Mouse (Mus musculus): ENCODE results near the gene S100a4. TPM values are rescaled to one million over a fixed set of nuclear protein-coding genes. Genes with fewer than 3 reads are reported as not detected.
A peak's percentile ranks its signal among the peaks of the same experiment; 100 is the strongest.

Gene S100a4
- total RNA-seq, 2 experiments from 2014 or later, result 16.4 to 16.5 TPM

DNA sequence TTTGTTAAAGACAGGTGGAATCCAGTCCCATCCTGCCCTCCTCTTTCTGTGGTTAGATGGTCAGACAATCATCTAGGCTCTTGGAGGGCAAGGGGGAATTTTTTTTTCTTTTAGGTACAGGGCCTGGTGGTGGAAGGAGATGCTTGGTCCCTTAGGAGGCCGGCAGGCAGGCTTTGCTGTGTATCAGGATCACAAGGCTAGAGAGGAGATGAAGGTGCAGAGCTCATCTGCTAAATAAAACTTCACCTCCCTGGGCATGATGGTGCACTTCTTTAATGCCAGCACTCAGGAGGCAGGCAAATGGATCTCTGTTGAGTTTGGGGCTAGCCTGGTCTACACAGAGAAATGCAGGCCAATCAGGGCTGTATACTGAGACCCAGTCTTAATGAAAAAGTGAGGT, 12.3 kb downstream of the S100a4 start:
- intact Hi-C loops (cut with DNase I), result loop anchor here (2.0 kb wide), 2 partner anchors 29 to 91 kb away; no protein-coding TSS in a partner anchor
- DNase-seq, result no peak

DNA sequence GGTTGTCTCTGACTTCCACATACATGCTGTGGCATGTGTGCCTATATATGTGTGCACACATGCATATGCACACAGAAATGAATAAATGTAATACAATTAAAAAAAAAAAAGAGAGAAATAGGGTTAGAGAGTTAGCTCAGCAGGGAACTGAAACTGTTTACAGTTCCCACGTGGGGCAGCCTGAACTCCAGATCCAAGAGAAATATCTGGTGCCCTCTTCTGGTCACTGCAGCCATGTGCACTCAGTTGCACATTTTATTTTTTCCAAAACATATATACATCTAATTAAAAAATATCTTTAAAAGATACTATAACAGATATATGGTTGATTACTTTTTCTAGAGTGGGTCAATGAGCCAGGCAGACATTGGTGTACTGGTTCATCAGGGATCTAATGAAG, 14.0 kb downstream of the S100a4 start:
- intact Hi-C loops (cut with DNase I), result no loop called here
- DNase-seq, result no peak

DNA sequence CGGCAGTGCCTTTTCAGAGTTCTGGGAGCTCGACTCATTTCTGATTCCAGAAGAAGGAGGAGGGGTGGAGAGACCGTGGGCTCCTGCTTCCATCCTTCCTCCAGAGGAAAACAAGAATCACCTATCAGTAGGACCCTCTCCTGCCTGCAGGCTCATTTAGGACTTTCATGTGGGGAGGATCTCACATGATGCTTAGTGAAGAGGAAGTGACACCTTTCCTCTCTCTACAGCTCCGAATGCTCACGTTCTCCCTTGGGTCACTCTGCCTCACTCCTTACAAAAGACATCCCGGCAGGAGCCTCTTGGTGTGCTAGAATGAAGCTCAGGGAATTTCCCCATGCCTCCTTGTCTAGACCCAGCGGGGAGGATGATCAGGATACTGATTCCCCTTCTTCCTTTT, 18.0 kb downstream of the S100a4 start:
- intact Hi-C loops (cut with DNase I), result no loop called here
- DNase-seq, result no peak

DNA sequence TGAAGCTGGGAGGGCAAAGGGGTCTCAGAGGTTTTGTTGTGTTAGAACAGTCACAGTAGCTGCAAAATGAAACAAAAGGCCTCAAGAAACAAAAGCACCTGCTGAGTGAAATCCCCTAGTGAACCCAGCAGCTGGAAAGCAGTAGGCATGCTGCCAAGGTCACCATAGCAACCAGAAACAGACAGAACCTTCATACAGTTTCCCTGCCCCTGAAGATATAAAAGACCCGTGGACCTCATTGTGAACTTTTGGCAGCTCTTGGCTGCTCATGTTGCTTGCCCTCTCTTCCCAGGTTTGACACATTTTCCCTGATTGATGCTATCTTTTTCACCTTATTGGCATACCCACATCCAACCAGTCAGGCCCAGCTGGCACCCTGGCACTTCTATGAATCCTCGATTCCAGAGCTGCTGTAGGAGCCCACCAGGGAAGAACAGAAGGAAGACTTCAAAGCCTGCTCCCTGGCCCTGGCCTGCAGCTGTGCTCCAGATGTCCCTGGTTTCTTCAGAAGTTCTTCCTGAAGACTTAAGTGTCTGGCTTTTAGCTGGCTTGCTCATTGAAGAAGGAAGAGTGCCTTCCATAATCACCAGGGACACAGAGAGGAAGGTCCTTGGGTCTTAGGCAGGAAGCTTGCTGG, 20.0 kb downstream of the S100a4 start:
- intact Hi-C loops (cut with DNase I), result no loop called here
- DNase-seq, result no peak

DNA sequence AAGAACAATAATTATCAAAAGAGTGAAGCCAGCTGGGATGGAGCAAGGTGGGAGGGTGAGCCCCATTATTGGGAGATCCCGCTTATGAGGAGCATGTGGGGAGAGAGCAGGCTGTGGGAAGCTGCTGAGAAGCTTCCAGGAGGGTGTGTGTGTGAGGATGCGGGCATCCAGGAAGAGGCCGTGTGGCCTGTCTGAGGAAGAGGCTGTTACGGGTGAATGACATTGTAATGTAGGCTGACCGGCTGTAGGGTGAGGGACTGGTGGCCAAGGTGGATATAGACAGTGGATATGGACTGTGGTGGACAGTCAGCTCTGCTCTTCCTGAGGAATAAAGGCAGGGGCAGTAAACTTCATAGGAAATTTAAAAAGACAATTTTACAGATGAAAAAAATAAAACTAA, 21.9 kb downstream of the S100a4 start:
- intact Hi-C loops (cut with DNase I), result no loop called here
- DNase-seq, result no peak

DNA sequence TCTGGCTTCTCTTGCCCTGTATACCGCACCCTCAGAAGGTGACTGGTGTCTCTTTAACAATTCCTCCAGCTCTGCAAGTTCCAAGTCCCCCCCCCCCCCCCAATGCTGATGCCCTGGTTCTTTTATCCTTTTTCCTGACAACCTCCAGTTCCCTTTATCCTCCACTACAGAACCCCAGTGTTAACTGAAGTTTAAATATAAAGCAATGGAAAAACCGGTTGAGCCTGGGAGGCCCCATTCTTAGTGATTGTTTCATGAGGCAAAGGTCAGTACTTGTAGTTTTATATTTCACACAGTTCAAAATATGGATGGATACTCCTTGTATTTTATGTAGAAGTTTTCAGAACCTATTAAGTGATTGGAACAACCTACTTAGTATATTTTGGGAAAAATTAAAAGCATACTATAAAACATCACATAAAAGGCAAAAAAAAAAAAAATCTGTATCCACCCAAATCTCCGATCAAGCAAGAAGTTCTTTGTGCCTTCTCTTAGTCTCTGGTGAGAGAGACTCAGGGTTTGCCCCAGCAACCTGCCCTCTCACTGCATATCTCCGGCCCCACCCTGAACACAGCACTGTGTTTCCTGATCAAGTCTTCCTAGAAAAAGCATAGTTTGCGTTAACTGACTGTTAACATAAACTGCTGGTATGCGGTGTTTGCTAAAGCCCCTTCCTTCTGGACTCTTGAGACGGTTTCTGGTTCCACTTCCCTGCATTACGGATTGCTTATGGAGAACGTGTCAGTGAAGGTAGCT, 22.9 kb downstream of the S100a4 start:
- no peak for DNase-seq
- intact Hi-C loops (cut with DNase I), result no loop called here

DNA sequence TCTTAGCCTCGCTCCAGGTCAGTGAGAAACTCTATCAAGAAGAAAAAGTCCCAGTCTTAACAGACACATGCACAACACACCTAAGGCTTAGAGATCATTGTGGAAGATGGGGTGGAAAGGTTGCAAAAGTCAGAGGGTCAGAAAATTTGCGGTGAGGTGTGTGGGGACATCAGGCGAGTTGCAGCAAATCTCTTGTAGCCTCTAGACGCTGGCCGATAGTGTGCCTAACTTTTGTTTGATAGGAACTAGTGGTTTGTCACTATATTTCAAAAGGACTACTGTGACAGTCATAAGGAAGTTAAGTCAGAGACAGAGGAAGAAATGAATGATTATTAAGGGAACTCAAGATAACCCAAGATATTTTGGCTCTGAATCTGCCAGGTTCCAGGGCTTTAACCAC, 23.8 kb downstream of the S100a4 start:
- DNase-seq, result no peak

DNA sequence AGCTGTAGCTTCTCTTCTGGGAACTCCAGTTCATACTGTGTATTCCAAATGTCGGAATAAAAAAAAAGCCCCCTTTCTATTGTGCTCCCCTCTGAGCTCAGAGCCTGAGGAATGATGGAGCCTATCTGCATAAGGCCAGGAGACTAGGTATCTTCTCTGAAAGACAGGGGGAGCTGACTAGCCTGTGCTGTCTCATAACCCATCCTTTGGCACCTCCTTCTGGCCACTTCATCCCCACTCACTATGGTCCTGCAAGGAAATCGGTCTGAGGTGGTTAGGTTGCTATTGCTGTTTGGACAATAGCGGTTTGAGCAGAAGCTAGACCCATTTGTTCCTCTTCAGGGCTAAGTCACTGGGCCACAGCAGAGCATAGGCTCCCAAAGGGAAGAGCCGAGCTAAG, 24.2 kb downstream of the S100a4 start:
- no peak for DNase-seq
- intact Hi-C loops (cut with DNase I), result no loop called here

More for the DNA sequence above, 23.8 kb downstream of the S100a4 start:
- intact Hi-C loops (cut with DNase I), result no loop called here

DNA sequence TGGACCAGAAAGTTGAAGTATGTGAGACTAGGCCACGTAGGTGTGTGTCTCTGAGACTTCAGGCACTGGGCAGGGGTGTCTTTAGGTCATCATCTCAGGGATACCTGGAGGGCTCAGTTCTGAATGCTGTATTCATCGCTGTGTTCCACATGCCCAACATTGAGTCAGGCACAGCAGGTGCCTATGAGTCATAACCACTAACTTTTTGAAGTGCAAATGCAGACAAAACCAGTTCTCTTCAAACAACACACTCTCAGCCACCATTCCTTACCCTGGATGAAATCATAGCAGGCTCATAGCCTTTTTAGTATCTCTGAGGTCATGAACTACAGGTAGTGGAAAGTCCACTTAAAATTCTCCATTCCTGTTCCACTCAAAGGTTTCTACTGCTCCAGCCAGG, 25.7 kb downstream of the S100a4 start:
- intact Hi-C loops (cut with DNase I), result no loop called here
- no peak for DNase-seq

DNA sequence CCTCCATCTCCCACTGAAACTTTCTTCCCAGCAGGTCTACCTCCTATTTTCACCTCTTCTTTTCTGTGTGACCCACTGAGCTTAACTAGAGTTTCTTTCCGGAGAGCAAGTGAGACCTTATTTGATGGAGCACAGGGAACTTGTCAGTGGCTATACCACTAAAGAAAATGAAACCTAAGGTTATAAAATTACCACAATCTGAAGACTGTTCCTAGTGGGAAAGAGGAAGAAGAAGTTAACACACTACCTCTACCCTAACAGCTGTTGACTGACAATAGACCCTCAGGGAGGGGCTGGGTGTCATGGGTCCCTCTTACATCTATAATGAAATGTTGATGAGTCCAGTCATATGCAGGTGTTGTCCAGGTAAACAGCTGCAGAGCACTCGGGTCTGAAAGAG, 28.4 kb downstream of the S100a4 start:
- DNase-seq, result no peak
- intact Hi-C loops (cut with DNase I), result no loop called here

DNA sequence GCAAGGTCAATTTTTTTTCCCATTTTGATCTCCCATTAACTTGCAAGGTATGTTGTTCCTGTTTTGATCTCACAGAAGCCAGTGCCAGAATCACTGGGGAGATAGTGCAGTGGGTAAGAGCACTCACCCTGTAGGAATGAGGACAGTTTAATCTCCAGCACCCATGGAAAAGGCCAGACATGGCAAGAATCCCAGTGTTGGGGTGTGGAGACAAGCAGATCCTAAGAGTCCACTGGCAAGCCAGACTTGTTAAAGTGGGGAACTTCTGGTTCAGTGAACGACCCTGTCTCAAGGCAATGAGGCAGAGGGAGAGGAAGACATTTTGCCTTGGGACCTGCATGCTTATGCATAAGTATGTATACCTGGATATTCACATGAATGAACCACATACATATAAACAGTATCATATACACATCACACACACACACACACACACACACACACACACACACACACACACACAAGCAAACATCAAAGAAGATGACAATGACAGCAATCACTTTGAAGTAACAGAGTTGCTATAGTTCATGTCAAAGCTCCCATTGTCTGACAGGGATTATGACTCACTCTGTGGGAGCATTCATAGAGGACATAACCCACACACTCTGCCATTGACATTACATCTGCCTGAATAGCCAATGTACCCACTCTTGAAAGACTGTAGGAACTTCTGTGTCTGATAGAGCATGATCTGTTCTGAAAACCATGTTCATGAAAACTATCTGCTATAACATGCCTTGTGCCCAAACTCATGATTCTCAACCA, 35.1 kb downstream of the S100a4 start:
- DNase-seq, result no peak
- intact Hi-C loops (cut with DNase I), result no loop called here

DNA sequence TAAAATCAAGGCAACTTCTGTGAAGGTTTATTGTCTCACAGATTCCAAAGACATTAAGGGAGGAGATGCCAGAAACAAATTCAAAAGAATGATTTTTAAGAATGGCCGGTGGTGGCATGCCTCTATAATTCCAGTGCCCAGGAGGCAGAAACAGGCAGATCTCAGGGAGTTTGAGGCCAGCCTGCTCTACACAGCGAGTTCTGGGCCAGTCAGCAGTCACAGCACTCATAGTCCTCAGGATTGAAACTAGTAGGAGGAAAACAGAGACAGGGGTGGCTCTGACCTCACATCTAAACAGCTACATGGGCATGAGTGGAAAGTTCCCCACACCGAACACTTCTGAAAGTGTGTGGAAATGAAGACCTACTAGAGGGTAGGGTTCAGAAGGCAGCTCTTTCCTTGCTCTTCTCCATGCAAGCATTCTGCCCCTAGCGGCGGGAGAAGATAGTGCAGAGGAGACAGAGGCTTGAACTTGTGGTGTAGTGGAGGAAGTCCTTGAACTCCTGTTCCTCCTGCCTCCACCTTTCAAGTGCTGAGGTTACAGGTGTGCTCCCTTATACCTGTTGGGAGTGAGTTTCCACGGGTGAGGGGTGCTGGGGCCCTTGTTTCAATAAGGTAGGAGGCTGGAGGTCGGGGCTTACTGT, 36.1 kb downstream of the S100a4 start:
- intact Hi-C loops (cut with DNase I), result no loop called here

DNA sequence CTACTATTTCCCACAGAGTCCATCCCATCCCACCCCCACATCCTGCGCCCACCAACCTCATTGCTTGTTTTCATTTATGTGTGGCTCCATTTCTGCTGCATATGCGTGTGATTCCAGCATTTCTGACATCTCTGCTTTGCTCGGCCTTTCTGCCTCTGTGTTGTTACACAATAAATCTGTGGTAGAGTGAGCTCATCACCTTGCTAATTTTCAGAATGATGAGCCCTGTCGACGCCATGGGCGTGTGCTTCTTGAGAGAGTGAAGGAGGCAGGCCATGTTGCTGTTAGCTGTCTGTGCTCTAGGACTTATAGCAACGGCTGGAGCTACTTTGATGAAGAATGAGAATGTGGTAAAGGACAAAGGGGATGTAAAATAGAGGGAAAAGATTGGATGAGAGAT, 37.4 kb downstream of the S100a4 start:
- no peak for DNase-seq
- intact Hi-C loops (cut with DNase I), result no loop called here

More for the DNA sequence above, 36.1 kb downstream of the S100a4 start:
- no peak for DNase-seq

DNA sequence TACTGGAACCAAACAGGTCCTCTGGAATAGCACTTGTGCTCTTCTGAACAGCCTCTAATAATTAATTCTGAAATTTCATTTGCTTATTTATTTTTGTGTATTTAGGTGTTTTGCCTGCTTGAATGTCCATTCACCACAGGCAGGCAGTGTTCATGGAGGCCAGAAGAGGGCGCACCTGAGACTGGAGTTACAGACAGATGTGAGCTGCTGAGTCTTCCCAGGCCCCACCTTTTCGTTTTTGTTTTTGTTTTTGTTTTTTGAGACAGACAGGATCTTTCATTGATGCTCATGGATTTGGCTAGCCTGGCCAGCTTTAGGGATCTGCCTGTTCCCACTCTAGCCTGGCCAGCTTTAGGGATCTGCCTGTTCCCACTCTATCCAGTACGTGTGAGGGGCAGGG, 40.6 kb downstream of the S100a4 start:
- peak; percentile 33 to 36 for DNase-seq
- intact Hi-C loops (cut with DNase I), result no loop called here

DNA sequence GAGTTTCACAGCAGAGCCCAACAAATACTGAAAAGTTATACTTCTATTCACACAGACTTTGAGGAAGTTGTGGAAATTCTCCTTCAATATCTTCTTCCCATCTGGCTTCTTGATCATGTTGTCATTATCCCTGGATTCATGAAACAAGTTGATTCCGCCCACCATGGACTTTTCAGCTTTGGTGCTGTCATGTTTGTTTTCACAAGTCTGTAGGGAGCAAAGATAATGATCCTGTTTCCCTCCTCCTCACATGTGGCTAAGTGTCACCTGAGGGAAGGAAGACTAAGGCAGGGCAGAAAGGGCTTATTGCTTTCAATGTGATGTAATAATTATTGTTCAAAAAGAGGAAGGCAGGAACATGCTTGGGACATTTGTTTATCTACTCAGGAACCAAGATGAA, 43.7 kb downstream of the S100a4 start:
- no peak for DNase-seq
- intact Hi-C loops (cut with DNase I), result no loop called here

DNA sequence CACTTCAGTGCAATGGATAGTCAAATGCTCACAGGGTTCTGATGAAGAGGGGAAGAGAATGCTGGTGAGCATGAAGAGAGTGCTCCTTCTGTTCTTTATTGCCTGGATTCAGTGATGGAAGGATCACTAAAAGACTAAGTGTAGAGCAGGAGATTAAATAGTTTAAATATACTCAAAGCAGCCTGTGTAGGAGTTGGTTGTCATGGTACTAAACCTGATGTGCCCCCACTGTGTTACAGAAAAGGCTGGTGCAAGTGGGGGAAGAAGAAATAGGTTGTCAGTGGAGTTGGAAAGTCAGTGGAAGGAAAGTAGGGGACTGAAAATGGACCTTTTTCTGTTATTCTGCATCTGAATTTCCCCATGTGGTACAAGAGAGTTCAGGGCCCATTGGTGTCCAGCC, 45.4 kb downstream of the S100a4 start:
- DNase-seq, result no peak
- intact Hi-C loops (cut with DNase I), result no loop called here

DNA sequence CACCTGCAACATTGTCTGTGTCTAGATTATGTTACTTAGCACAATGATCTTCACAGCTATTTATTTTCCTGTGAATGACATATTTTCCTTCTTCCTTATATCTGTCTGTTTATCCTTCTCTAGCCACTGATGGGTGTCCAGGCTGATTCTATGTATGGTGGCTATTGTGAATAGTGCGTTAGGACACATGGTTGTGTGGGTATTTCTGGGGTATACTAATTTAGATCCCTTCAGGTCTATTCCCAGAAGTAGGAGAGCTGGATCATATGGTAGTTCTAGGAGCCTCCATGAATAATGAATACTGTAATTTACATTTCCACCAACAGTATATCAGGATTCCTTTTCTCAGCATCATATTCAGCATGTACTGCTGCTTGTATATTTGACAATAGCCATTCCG, 46.3 kb downstream of the S100a4 start:
- no peak for DNase-seq
- intact Hi-C loops (cut with DNase I), result no loop called here

DNA sequence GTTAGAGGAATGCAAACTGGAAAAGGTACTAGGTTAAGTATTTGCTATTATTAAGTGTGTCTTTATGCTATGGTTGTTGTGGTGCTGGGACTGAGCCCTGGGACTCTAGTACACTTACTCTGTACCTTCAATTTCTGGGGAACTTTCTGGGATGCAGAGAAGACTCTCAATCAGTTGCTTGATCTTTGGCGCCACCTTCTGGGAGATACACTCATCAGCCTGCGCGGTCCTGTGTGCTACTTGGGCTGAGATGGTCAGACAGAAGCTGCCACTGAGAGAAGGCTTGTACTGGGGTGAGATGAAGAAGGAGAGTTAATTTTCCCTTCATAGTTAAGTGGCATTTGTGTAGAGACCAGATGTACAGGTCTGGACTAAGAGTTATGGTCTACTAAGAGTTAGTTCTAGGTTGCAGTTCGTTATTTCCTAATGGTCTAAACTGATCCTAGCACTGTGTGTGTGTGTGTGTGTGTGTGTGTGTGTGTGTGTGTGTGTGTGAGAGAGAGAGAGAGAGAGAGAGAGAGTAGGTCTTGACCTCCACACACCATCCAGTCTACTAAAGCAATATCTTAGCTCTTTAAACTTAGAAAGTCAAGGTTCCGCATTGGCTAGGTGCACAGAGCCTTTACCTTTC, 49.4 kb downstream of the S100a4 start:
- peak; percentile 36 to 56 for DNase-seq
- intact Hi-C loops (cut with DNase I), result no loop called here

DNA sequence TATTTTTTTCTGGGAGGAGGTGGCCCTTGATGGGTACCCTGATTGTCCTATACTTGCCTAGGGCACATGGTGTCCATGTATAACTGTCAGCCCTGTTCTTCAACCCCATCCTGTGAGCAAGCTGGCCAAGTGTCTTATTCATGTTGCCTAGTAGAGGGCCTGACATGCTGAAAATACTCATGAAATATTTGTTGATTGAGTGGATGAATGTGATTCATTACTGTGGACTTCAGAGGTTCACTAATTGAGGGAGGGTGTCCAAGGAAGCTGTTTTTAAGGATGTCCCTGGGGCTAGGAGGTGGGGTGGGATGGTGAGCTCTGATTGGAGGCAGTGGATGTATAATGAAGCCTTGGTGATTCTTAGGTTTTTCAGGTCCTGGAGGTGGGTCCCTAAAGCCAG, 50.1 kb downstream of the S100a4 start, which contains the start of gene S100a7a:
Gene S100a7a (plus strand): TSS at position 301 of the 400 bp plus-strand sequence.
- no peak for DNase-seq
- intact Hi-C loops (cut with DNase I), result no loop called here
